Mouse (Mus musculus) ES-Bruce4 (cell line): ENCODE data around the gene Nop2.

Source experiments
- CTCF ChIP-seq: IDR thresholded peaks from one replicate; pipeline ENCODE4 v1.8.1; 2011; ENCODE audit warnings: low read depth, low read length
- EP300 ChIP-seq: IDR thresholded peaks from 2 replicates; pipeline ENCODE4 v1.6.1; 2011; ENCODE audit warnings: low read depth, low read length; ENCODE audit not compliant: insufficient read depth

- no peak for TF ChIP-seq CTCF
- TF ChIP-seq EP300, result no peak
These were observed 50.4 kb downstream of the Nop2 start for GRCm38 (mm10) chr6:125182133-125182532.
